Mouse (Mus musculus): ENCODE measurements around the gene Paqr4.

Paqr4 gene

DNA sequence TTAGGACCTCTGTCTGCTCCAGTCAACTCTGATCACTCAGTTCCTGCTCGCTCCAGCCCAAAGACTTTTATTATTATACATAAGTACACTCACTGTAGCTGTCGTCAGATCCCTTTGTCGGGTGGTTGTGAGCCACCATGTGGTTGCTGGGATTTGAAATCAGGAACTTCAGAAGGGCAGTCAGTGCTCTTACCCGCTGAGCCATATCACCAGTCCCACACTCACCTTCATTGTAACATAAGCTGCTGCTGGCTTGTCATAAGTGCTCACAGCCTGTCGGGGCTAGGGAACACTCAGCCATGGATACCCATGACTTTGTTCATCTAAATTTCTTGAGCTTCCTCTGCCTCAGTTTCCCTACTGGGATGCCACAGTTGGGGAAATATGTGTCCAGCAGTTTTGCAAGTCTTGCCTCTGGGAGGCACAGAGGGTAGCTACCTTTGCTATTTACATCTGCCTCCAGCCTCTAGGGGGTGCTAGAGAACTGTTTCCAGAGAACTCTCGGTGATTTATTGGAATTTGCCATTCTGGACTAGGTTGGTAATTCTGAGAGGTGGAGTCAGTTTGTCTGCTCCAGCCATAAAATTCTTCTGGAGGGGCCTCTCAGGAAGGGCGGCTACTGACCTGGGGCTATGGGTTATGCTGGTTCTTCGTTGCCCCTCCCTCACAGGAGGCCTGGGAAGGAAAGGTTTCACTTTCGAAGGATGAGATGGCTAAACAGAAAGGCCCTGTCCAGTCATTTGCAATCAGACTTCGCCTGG lies 8.1 kb upstream of the Paqr4 start:
- DNase-seq = peak; percentile 94

DNA sequence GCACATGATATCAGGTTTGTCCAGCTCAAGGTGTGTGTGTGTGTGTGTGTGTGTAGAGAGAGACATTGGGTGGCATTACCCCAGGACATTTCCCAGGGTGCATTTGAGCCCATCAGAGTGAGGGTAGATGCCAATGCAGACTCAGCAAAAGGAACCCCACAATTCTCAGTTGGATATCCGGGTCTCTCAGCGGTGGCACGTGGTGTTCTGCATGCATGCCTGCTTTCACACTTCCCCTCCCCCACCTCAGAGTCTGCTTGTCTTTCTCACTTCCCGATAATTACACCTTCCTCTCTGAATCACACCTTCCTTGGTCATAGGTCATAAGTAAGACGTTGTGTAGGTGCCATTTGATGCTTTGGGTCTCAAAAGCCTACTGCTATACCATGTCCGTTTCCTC lies 7.4 kb upstream of the Paqr4 start:
- peak; percentile 41 for DNase-seq

GRCm38 (mm10) chr17:23747471-23747870 lies 6.8 kb upstream of the Paqr4 start:
- DNase-seq = no peak

DNA sequence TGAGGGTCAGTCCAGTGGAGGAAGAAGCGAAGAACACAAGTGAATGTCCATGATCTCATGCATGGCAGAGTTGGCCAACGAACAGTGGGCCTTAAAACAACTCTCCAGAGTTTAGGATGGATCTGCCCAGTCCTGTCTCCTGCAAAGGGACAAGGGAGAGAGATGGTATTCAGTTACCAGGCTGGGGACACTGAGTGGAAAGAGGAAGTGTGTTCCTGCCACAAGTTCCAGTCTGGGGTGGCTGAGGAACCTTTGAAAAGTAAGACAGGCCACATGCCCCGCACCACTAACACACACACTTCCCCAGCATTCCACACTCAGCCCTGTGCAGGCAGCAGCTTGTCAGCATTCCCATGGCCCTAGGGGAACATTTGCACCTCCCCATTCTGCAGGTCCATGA lies 6.1 kb upstream of the Paqr4 start:
- DNase-seq = peak; percentile 23

GRCm38 (mm10) chr17:23746311-23746710 lies 5.6 kb upstream of the Paqr4 start:
- peak; percentile 24 for DNase-seq

- no peak for DNase-seq
Measured at GRCm38 (mm10) chr17:23745301-23746251, 4.9 kb upstream of the Paqr4 start, which contains the start of gene Kremen2. Gene Kremen2 (minus strand): TSS chr17:23745833.

DNA sequence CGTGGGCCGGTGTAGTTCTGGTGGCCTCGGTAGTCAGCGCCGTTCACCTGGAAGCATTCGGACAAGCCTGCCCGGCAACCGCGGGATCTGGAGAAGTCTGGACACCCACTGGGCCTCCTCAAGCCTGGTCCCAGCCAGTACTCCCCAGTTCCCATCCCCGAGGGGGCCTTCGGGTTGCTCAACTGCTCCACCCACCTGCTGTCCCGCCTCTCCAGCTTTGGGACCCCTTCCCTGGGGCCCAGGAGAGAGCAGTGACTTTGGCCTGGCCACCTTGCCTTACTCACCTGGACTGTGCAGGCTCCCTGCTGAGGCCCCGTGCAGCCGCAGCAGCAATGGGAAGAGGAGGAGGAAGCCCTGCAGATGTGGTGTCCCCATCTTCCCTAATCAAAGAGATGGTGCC lies 4.0 kb upstream of the Paqr4 start:
- DNase-seq = no peak

DNA sequence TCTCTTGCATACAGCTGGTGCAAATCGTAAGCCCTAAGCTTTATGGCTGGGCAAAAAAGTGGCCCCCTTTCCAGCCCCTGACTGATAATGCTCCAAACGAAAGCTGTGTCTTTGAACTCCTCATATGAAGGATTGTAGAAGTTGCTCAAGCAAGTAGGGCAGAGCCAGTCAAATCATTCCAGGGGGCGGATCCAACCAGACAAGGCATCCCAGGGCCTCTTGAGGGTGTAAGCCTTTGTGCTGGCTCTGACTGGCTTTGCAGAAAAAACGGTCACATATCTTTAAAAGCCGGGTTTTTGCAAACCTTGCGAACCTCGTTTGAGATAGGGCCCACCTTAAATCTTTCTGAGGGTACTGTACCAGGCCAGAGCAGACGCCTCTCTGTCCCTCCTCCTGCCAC lies 3.4 kb upstream of the Paqr4 start:
- peak; percentile 22 for DNase-seq

DNA sequence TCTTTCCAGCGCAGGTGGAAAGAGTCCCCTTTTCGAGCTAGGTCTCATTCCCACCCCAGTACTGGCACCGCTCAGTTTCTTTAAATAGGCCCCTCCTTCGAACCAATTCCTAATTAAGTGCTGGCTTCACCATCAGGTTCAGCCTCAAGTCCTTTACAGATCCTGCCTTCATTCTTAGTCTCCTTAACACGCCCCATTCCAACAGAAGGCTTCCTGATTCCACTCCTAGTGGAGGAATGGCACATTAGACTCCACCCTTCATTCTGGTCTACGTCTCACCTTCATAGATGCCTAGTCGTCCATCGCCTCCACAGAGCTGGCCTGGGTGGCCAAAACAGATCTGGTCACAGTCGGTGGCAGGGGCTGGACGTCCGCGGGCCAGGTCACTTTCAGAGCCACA lies 2.3 kb upstream of the Paqr4 start:
- DNase-seq = no peak

DNA sequence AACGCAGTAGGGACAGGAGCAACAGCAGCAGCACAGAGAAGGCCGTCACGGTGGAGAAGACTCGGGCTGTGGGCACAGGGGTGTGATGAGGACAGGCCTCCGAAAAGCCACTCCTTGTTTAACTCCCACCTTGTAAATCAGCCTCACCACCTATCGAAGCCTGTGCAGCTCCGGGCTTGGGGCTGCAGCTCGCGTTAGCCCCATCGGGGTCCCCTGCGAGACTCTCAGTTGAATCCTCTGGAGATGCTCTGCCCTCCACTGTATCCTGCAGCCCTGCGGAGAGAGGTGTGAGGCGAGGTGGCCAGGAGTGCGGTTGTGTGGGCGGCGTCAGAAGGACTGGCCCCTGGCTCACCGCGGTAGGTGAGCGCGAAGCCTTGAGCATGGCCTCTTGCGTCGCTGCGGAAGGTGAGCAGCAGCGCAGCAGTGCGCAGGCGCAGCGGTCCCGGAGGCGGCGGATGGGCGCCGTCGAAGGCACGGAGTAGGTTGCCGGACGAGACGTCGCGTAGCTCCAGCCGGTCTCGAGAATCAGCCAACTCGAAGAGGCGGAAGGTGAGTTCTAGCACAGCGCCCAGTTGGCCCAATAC lies 1.6 kb upstream of the Paqr4 start:
- DNase-seq = peak; percentile 32

GRCm38 (mm10) chr17:23741359-23742209 lies 917 bp upstream of the Paqr4 start:
- DNase-seq = no peak

DNA sequence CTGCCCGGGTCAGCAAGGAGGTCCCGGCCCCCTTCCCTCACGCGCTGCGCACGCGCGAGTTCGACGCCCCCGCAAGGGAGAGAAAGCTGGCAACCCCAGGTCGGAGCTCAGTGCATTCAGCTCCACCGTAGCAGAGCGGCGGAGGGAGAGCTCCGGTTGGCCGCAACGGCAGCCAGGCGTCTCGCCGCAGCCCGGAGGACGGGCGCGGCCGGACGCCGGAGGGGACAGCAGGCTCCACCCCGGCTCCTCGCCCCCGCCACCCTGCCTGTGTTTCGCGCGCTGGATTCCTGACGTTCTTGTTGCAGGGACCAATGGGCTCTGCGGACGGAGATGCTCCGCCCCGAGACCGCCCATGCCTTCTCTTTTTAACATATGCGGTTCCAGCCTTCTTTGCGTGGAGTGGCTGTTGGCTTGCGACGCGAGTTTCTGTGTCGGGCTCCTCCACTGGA lies 507 bp downstream of the Paqr4 start:
- peak; percentile 97 for DNase-seq

DNA sequence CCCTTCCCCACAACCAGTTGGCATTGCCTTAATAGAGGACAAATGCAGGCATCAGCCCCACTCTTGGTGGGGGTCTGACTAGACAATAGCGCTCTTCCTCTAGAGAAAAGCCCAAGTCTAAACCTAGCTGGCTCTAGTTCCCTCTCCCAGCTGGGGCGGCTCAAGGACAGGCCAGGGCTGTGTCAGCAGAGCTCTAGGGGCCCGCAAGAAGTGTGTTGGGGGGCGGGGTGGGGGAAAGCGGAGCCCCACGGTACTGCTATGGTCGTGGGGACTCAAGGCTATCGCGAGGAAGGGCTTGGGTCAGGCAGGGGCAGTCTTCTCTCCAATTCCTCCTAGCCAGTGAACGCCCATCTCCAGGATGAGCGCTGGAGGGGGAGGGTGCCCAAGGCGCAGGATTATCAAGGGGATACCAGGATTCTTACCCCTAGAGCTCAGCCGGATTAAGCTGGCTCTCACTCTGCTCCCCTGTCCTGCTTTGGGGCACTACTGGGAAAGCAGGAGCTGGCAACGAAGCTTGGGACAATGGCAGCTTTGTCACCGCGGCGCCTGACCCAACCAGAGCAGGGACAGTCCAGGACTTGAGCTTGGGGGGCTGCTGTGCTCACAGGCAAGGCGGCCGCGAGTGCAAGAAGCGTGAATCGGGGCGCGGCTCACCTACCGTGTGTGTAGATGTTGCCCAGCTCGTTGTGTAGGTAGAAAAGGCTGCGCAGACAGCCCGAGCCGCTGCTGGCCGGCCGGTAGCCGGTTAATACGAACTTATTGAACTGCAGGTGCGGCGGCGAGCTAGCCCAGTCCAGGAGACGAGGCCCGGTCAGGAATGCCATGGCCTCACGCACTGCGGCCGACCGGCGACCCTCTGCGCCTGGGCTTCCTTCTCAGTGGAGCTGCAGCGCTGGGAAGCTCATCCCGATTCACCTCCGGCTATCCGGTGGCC lies 1.2 kb downstream of the Paqr4 start:
- DNase-seq = peak; percentile 32

DNA sequence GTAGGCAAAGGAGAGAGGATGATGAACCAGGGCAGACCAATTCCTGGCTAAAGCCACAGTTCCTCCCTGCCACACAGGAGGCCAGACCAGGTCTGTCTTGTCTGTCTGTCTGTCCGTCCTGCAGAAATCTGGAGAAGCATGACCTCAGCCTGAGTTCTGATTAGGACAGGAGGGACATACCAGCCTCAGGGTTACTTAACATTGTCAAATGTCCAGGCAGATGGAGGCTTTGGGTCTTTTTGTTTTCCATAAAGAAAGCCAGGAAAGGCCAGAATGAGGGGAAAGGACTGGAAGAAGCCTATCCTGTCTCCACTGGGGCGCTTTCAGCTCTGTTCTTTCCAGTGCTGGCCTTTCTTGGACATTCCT lies 1.8 kb downstream of the Paqr4 start:
- DNase-seq = no peak

GRCm38 (mm10) chr17:23737493-23738445 lies 2.9 kb downstream of the Paqr4 start:
- DNase-seq = peak; percentile 28

DNA sequence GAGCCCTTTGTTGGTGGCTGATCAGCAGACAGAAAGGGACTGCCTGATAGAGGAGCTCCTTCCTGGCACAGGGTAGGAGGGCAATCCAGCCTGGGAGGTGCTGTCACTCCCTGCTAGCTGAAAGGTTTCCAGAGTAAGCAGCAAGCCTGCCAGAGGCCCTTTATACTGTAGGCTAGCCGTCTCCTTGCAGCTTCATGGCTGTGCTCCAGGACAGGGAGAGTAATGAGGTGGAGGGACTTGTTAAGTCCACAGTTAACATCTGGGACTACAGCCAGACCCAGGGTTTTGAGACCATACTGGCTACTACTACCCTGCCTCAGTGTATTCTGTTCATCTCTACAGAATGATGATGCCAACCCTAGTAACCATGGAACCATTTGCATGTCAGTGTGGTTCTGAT lies 6.3 kb downstream of the Paqr4 start:
- DNase-seq = no peak

DNA sequence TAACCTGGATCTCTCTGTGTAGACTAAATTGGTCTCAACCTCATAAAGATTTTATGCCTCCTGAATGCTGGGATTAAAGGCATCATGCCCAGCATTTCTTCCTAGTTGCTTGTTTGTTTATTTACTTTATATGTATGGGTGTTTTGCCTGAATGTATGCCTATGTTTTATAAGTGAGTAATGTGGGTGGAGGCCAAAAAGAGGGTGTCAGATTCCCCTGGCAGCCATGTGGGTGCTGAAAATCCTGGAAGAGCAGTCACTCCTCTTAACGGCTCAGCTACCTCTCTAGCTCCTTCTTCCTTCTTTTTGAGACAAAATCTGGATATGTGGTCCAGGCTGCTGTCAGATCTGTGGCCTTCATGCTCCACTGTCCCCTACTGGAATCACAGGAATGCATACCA lies 10.2 kb downstream of the Paqr4 start:
- DNase-seq = no peak

DNA sequence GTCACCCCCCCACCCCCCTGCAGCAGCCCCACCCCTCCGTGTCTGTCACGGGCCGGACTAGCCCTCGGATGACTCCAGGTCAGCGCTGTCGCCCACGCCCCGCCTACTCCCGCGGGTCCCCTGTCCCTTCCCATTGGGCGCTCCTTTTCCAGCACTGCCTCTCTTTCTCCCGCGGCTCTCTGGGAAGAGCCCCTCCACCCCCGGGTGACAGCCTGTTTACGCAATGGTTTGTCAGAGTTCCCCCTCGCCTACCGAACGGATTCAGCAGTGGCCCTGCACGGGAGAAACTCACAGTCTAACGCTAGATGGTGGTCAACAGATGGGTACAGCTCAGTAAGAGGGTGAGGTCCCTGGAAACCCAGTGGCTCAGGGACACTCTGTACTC lies 13.9 kb downstream of the Paqr4 start:
- DNase-seq = peak; percentile 84

DNA sequence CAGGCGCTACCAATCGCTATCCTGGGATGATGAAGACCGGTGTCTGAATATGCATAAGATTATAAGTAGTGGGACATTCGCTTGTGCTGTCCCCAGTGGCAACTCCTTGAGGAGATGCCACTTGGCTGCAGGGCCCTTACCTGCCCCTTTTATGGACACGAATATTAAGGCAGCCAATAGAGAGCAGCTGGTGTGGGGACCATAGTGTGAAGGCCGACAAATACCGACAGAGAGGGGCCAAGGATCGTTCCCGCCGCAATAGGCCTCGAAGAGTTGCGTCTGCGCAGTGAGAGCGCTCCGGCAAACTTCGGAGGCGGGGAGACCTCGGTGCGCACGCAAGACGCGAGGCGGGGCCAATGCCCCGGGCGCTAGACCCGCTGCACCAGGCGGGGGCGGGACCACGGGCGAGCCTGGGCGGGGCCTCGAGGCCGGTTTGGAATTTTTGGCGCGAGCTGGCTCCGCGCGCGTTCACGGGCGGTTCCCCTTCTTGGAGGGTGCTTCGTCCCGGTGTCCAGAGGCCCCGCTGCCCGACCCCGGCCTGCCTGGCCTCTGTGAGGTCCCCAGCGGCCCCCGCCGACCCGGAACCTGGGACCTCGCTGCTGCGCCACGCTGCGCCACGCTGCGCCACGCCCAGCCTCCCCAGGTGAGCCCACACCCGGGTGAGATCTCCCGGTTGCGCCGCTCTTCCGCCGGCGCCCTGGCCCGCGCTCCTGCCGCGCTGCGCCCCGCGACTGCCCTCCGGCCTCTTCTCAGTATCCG lies 14.5 kb downstream of the Paqr4 start, which contains the start of gene Pkmyt1:
TSS of gene Pkmyt1 (plus strand) at position 338 of the 759 bp plus-strand sequence.
- DNase-seq = peak; percentile 96

Data from lung, postnatal 36 days (tissue).